In the genomic region with DNA sequence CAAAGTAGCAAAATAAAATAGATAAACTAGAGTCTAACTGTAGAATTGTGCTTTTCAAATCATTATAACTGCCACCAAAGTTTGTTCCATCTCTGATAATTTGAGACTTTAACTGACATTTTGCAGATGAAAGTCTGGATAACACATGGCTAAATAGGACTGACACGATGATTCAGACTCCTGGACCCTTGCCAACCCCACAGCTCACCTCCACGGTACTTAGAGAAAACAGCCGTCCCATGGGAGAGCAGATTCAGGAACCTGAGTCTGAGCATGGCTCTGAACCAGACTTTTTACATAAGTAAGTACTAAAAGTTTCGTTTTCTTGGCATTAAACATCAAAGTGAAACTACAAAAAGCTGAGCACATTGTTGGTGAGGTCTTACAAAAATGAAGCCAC, we compare ENCODE assay signal across 7 mouse cellular contexts.
DNase-seq lines count a peak whose midpoint lies in the region; ATAC-seq and TF ChIP-seq lines count a peak whose summit lies in the region.

No protein-coding gene starts in this region.

- DNase-seq in midbrain, embryonic 14.5 days = peak; percentile 14
- DNase-seq in midbrain, embryonic 11.5 days (ENCODE audit: low spot score, missing footprints) = no peak
- DNase-seq in brain, embryonic 14.5 days (ENCODE audit: low read depth) = peak; percentile 11
- DNase-seq in kidney, adult 8-10 months = peak; percentile 15 to 18
- DNase-seq in urinary bladder, postnatal 10 days (ENCODE audit: low spot score) = peak; percentile 16
- no peak for DNase-seq in ovary, postnatal 14 days (ENCODE audit: low spot score)
- DNase-seq in embryo, embryonic 10.5 days (ENCODE audit: low spot score) = no peak

- no peak for TF ChIP-seq CTCF in brain, embryonic 14.5 days (IDR thresholded peaks at IDR 0.05; ENCODE audit: borderline replicate concordance, extremely low read depth, insufficient read depth, insufficient read length)

- no peaks in the 10 kb centered on the region for H3K4me1 ChIP-seq in midbrain, embryonic 14.5 days (ENCODE audit: control insufficient read depth, insufficient read depth, low read length)
- H3K4me1 ChIP-seq in midbrain, embryonic 11.5 days (ENCODE audit: control insufficient read depth, insufficient read depth, low read length) = no peaks in the 10 kb centered on the region

- H3K27ac ChIP-seq in midbrain, embryonic 14.5 days (replicated peaks; ENCODE audit: low read depth, low read length) = no peak overlapping the region
- H3K27ac ChIP-seq in midbrain, embryonic 11.5 days (ENCODE audit: low read depth, low read length) = no peak overlapping the region

- ATAC-seq in midbrain, embryonic 14.5 days (ENCODE audit: low FRiP score, low TSS enrichment) = no peak
- ATAC-seq in midbrain, embryonic 11.5 days (ENCODE audit: low FRiP score) = no peak

- TF ChIP-seq POLR2A in brain, embryonic 14.5 days (IDR thresholded peaks at IDR 0.05; ENCODE audit: borderline replicate concordance, extremely low read depth, insufficient read depth, insufficient read length, poor library complexity, severe bottlenecking) = no peak

- H3K4me2 ChIP-seq in midbrain, embryonic 14.5 days (ENCODE audit: low read length) = no peak overlapping the region
- no peak overlapping the region for H3K4me2 ChIP-seq in midbrain, embryonic 11.5 days

- H3K36me3 ChIP-seq in midbrain, embryonic 14.5 days (ENCODE audit: control insufficient read depth, insufficient read depth, low read length) = peaks cover 50% of the 10 kb centered on the region
- H3K36me3 ChIP-seq in midbrain, embryonic 11.5 days (ENCODE audit: control insufficient read depth, insufficient read depth, low read length) = peaks cover 2% of the 10 kb centered on the region

- WGBS in midbrain, embryonic 14.5 days = 65% methylated on average over 4 of the region's 4 CpGs
- 88% methylated on average over 4 of the region's 4 CpGs for WGBS in midbrain, embryonic 11.5 days

- H3K9ac ChIP-seq in midbrain, embryonic 14.5 days (replicated peaks; ENCODE audit: low read length) = no peak overlapping the region
- H3K9ac ChIP-seq in midbrain, embryonic 11.5 days (ENCODE audit: low read length) = no peak overlapping the region

- H3K4me3 ChIP-seq in midbrain, embryonic 14.5 days (replicated peaks; ENCODE audit: low read depth, low read length) = no peak overlapping the region
- no peak overlapping the region for H3K4me3 ChIP-seq in midbrain, embryonic 11.5 days (ENCODE audit: low read depth, low read length)

- H3K9me3 ChIP-seq in midbrain, embryonic 14.5 days (ENCODE audit: control insufficient read depth, low read length) = no peaks in the 10 kb centered on the region
- no peaks in the 10 kb centered on the region for H3K9me3 ChIP-seq in midbrain, embryonic 11.5 days (ENCODE audit: control insufficient read depth, low read length)

- no peaks in the 10 kb centered on the region for H3K27me3 ChIP-seq in midbrain, embryonic 14.5 days (ENCODE audit: control insufficient read depth, insufficient read depth, low read length)
- no peaks in the 10 kb centered on the region for H3K27me3 ChIP-seq in midbrain, embryonic 11.5 days (ENCODE audit: control insufficient read depth, insufficient read depth, low read length)

Comparison
In these comparisons a context has a peak if more than half of its experiments do, and no peak if none do; other contexts are left out.
1. DNase-seq: peak in midbrain, embryonic 14.5 days (single experiment), brain, embryonic 14.5 days (single experiment), kidney, adult 8-10 months (2 of 2) and urinary bladder, postnatal 10 days (single experiment); none in midbrain, embryonic 11.5 days (single experiment), ovary, postnatal 14 days (single experiment) and embryo, embryonic 10.5 days (single experiment).